Mouse (Mus musculus) lung, postnatal 0 days (tissue): ENCODE measurements around the gene Slc9a9.
A peak's percentile ranks its signal among the peaks of the same experiment; 100 is the strongest.

Experiments
- CTCF ChIP-seq: IDR thresholded peaks from 2 replicates; pipeline ENCODE4 v1.5.1; 2016; ENCODE audit warnings: antibody characterized with exemption, mild to moderate bottlenecking
- EP300 ChIP-seq: IDR thresholded peaks from 2 replicates; pipeline ENCODE4 v1.6.1; 2016; ENCODE audit warnings: antibody characterized with exemption, mild to moderate bottlenecking, control low read depth

DNA sequence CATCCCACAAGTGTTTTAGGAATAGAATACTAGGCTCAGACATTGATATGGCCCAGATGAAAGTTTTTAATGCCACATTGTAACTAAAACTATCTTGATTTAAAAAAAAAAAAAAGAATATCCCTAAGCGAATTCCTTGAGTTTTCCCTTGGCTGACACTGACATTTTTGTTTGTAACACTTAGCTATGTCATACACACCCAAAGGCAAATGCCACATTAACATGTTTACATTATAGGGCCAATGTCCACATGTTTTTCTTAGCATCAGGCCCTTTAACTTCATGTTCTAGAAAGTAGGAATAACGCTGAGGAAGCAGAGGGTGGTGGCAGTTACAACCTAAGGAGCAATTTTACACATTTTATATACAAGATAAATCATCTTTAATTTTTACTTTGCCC, 458.1 kb downstream of the Slc9a9 start:
- TF ChIP-seq EP300 (peak; percentile 30; the same call in 1 of the 2 replicates), CTCF (no peak)
